Mouse (Mus musculus): Measurements from ENCODE around the gene Xylt1. TPM values are rescaled to one million over a fixed set of nuclear protein-coding genes. Genes with fewer than 3 reads are reported as not detected.

Gene Xylt1
- total RNA-seq, 2 experiments from 2014 or later, result 4.8 to 6.5 TPM

DNA sequence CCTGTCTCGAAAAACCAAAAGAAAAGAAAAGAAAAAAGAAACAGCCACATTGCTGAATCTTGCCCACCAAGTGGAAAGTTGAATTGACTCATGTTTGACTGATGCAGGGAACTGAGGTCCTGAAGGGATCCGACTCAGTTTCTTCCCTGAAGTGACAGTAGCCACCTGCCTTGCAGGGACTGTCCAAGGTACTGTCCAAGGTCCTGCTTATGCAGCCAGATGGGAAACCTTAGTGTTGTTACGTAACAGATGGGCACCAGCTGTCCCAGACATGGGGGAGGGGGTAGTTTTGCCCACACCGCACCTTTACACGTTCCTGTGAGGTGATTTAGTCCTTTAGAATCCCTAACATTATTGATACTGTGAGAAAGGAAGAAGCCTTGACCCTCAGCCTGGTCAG, 235.5 kb downstream of the Xylt1 start:
- DNase-seq, result peak; percentile 25

DNA sequence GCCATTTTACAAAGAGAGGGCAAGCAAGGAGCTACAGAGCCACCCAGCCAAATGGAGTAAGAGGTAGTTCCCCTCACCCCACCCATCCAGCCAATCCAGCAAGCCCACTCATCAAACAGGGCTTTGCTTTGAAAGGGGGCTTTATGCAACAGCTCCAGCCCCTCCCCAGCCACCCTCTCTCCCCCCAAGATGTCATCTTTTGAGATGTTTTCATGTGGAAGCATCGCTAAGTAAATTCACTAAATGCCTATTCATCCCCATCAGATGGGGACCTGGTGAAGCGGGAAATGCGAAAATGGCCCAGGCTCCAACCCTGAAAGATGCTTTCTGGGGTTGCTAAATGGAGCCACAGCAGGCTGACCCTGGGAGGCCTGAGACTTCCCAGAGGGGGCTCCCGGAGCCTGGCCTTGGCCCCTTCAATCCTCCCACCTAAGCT, 238.0 kb downstream of the Xylt1 start:
- no peak for DNase-seq

DNA sequence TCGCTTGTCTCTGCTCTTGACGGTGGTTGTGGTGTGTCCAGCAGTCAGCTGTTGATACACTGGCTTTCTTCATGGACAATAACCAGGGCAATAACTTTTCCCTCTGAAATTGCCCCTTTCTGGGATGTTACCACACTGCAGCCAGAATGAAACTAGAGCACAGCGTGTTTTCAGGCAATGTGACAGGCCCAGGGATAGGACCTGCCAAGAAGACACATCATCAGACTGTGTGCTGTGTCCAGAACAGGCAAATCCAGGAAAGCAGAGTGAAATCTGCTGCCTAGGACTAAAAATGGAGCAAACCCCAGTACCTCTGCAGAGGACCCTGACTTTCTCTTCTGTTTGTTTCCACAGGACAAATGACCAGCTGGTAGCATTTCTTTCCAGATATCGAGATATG, 240.8 kb downstream of the Xylt1 start:
- DNase-seq, result no peak

DNA sequence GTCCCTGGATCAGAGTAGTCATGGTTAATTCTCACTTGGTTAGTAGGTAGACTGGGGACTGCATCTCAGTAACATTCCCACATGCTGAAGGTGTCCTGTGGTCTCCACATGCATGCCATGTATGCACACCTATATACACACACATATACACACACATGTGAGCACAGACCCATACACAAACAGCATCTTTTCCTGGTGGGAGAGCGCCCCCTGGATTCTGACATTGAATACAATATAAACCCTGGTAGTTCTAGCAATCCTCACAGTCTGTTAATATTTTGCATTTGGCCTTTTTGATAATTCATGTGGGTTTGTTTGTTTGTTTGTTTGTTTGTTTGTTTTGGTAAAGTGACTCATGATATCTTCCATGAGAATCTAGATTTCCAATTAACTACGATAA, 242.0 kb downstream of the Xylt1 start:
- peak; percentile 71 for DNase-seq

DNA sequence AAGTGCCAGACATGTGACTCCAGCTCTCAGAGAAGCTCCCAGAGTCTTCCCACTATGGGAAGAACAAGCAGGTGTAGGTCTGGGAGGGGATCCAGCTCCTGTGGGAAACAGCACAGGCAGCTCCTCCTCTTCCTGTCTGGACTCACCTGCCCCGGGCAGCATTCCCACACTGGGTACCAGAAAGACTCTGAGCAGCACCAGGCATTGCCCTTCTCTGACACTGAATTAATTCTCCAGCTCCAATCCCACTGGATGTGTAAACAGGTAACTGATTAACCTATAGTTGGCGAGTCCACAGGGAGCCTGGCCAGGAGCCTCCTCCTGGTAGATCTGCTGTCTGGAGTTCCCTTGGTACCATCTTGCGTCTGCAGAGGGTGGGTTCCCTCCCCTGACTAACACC, 248.0 kb downstream of the Xylt1 start:
- no peak for DNase-seq

DNA sequence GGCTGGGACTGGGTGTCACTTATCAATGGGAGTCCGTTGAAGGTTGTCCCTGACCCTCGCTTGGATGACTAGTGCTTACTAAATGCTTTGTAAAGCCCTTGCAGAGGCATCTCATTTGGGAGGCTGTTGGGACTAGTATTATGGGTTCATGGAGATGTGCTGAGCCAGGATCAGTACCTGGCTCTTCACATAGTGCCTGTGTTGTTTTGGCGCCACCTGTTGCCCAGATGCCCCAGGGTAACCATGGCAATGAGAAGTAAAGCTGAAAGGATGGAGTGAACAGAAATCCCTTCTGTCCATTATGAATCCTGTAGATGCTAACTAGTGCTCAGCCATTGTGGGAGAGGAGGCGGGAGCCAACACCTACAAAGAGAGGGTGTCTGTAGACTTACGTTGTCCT, 249.9 kb downstream of the Xylt1 start:
- DNase-seq, result peak; percentile 57

DNA sequence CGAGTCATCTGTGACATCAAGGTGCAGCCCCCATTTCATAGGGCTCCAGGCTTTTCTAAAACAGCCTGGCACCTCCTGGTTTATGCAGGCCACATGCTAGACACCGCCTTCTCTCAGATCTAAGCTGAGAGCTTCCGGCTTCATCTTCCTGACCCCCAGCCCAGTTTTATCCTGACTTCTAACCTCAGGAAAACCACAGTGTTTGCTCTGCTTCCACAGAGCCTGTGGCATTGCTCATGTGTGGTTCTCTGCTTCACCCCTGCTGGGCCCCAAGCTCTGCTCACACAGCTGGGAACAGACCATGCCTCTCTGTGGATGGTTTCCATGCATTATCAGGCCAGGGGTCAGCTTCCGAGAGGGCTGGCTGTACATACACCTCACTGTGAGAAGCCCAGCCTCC, 254.8 kb downstream of the Xylt1 start:
- DNase-seq, result no peak

DNA sequence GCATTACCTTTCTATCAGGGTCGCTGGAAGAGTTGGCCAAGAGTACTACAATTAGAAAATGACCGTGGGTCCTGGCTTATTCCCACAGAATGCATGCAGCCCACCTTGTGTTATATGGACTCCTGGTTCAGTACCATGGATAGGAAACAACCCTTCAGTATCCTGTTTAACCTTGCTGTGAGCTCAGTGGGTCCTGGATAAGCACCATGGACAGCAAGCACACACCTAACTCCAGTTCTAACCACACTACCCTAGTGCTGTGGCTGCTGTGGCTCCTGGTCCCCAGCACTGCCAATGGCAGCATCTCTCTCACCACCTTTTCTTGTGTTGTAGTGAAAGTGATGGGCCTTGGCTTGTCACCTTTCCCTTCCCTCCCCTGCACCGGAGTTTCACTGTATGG, 255.9 kb downstream of the Xylt1 start:
- DNase-seq, result no peak

DNA sequence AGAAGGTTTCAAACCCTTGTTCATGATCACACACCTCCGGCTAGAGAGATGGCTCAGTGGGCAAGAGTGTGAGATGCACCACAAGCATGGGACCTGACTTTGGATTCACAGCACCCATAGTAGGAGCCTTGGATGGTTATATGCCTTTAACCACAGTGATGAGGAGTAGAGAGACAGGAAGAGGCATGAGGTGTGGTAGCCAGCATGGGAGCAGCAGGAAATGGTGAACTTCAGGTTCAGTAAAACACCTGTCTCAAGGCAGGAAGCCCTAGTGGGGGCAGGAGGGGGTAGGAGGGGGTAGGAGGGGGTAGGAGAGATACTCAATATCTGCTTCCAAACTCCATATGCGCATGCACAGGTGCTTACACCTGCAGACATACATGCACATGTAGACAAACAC, 257.2 kb downstream of the Xylt1 start:
- DNase-seq, result no peak

DNA sequence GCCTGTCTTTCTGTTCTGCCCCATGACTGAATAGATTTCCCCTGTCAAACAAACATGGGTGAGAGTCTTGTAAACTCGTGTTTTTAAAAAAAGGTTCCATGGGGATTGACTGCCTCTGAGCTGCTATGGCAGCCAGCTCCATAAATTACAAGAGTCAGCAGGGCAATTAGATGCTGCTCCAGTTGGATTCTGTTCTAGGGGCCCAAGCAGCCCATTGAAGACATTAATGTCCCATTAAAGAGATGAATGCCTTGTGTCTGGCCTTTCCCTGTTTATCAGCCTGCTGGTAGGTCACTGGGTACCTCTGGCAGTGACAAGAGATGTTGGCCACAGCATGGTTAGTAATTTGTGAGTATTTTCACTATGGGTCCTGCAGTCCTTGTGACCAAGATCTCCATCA, 271.9 kb downstream of the Xylt1 start:
- no peak for DNase-seq

DNA sequence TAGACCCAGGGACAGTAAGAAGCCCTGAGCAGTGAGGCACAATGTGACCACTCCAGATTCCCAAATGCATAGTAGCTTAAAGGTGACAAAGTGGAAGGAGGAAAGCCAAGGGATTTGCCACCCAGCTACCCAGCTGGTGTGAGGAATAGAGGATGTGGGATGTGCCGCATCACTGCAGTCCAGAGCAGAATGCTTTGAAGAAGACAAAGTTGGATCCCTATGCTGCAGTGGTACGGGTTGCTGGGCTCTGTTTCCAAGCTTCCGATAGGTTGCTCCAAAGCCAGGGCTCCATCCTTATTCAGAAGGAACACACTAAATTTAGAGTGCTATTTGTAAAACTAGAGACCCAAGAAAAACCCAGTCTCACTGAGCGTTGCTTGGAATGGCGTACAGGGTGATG, 275.0 kb downstream of the Xylt1 start:
- no peak for DNase-seq

DNA sequence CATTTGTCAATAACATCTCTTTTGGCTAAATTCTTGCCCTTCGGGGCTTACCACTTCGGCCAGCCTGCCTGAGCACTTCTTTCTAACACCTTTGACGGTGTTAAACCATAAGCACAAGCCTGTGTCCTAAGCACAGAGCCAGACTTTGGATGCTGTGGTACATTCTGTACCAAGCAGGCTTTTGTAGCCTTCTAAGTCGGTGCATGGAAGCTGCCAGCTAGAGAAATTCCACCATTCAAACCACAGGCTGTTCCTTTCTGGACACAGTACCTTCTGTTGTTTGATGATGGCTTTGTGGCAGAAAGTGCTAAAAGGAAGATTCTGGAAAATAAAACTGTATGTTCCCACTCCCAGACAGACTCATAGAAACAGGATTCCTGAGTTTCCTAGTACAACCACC, 277.4 kb downstream of the Xylt1 start:
- DNase-seq, result no peak

DNA sequence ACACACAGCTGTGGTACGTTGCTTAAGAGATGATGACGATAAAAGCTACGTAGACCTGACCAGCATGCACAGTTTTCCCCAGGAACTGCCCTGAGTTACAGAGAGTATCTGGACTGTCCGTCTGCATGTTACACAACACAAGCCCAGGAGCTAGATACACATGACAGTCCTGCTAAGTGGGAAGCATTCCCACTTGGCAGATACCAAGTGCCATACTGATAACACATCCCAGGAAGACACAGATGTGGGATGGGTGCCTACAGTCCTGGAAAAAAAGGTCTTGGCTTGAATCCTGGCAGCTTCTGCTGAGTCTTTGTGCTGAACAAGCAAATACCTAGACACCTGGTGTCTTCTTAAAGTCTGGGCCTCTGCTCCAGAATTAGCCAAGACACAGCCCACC, 278.0 kb downstream of the Xylt1 start:
- no peak for DNase-seq

DNA sequence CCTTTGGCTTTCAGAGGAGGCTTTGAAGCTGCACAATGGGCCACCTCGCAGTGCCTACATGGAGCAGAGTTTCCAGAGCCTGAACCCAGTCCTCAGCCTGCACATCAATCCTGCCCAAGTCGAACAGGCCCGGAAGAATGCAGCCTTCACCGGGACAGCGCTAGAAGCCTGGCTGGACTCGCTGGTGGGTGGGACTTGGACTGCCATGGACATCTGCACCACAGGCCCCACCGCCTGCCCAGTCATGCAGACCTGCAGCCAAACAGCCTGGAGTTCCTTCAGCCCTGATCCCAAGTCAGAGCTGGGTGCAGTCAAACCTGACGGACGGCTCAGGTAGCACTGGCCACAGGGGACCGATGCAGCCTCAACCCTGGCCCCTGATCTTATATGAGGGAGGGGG, 286.5 kb downstream of the Xylt1 start:
- no peak for DNase-seq

DNA sequence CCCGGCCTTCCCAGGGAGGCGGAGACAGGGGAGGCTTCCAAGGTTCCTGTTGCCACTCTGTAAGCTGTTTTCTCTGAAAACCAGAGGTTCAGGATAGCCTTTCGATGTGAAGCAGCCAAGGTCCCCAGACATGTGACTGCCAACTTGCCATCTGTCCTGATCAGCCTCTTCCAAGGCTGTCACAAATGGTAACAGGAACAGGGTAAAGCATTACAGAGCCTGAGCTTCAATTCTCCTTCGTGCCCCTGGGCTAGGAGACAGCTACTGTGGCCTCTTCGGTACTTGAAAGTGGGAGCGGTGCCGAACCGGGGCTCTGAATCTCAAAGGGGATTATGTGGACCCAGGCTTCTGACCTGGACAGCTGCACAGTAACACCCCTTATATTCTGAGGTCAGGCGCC, 287.4 kb downstream of the Xylt1 start:
- no peak for DNase-seq

DNA sequence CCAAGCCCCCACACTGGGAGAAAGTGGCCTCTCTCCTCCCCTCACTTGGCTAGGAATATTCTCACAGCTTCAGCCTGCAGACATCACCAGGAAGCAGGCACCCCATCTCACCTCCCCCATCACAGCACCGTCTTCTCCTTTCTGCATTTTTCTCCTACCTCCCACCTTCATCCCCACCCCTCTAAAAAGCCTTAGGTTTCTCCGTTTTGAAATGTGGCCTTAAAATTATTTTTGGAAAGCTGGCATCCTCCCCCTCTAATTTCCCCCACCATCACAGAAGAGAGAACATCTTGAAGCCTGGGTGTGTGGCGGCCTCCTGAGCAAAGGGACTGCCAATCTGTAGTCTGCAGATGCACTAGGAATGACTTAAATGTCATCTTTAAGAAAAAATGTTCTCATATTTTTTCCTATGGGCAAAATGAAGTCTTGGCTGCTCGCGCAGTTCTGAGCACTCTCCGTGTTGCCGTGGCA, 291.4 kb downstream of the Xylt1 start:
- no peak for DNase-seq

DNA sequence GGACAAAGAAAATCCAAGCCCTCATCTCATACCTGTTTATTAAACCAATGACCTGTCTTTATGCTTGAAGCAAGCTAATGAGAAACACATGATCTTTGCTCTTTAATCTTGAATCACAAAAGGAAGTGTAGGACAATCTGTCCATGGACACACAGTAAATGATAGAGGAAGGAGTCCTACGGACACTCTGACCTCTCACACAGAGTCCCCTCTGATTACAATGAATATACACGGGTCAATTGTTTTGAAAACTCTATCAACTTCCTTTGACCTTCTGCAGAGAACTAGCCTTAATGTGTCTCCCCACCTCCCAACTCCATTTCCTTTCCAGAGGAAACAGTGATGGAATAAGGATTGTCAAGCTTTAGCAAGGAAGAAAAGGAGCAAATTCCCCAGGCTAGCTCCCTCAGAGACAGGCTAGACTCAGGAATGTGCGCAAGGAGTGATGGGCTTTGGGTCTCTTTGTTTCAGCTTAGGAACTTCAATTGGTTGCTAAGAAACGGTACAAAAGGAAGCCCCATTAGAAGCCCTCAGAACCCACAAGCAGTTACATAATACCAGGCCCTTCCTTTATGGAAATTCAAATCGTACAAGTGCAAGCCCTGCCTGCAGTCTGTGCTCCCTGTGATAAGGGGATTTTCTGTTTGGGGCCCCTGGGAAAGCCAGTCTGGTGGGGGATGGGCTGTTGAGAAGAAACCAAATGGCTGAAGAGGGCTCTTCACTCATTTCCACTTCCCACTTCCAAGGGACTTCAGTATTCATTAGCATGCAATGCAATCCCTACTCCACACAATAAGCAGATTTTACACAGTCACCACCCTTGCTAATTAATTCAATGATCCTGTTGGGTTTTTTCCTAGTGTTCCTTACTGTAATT, 305.6 kb downstream of the Xylt1 start:
- DNase-seq, result no peak

DNA sequence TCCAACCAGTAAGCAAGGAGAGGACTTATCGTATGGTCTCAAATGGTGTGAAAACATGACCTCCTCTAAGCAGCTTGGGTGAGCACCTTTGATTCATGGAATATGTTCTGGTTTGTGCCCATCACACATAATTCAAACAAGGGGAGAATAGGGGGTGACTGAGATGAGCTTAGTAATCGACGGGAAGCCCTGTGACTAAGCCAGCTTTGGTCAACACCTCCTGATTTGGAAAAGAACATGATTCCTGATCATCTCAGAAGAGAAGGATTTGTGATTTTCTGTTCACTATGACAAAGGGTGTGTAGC, 306.2 kb downstream of the Xylt1 start:
- DNase-seq, result no peak

DNA sequence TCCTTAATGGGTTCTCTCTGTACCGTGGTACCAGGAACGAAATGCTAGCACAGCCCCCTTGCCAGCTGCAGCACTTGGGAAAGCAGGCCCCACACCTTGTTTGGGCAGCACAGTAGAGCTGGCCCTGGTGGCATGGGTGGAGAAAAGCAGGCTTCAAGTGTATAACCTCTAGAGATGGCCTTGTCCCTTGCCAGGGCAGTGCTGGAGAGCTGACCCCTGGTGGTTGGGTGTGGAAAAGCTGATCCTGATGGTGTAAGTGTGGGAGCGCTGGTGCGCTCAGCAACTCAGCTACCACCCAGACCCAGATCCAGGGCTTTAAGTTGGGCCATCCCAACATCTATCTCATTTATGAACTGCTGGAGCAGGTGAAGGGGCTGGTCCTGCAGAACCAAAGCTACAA, 314.8 kb downstream of the Xylt1 start:
- peak; percentile 36 for DNase-seq

DNA sequence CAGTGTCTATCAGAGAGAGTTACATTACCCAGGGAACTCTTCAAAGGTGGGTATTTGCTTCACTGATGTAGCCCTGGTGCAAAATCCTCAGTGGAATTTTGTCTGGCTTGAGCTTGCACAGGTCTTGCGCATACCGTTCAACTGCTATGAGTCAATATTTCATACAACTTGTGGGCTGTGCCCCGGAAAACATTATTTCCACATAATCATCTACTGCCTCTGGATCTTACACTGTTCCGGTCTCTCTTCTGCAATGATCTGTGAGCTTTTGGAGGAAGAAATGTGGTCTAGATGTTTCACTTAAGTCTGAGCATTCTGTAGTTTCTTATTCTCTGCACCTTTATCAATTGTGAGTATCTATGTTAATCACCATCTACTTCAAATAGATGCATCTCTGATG, 316.9 kb downstream of the Xylt1 start:
- no peak for DNase-seq

DNA sequence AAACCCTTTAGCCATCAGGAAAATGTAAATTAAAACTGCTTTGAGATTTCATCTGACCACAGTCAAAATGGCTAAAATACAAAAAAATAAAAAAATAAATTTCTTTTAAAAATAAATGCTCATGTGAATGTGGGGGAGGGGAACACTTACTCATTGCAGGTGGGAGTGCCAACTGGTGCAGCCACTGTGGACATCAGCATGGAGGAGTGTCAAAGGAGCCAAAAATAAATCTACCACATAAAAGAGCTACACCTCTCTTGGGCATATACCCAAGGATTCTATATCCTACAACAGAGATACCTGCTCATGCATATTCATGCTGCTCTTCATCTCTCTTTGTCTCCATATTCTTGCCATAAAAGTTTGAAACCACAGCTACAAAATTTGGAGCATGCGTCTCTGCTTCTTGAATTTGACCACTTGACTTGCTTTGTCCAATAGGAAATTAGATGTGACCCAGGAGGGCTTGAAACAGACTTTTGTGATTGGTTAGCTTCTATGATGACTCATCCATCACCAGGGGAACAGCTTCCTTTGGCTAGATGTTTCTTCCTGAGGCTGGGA, 317.9 kb downstream of the Xylt1 start:
- DNase-seq, result no peak

DNA sequence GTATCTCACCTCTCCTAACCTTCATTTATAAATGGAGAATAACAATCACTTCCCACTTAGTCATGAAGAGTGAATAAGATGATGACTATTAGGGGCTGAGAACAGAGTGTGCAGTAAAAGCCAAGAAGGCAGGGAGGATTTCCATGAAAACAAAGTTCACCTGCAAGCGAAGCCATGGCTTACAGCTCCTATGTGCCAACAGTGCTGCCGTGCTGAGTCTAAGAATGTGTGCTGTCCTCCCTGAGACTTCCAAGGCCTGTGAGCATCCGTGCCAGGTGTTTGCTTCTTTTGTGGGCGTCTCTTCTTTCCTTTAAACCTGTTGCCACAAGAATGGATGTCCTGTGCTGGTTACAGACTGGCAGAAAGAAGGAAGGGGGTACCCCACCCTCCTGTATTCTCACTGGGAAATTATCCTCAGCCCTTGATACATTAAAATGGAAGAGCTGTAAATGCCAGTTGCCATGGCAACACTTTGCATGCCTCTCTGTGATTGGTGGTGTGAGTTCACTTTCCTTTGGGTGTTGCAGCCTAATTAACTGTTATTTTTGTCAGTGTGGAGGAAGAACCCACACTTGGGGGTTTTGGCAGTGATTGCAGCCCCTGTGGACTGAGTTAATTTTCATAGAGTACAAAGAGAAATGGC, 318.7 kb downstream of the Xylt1 start:
- no peak for DNase-seq

DNA sequence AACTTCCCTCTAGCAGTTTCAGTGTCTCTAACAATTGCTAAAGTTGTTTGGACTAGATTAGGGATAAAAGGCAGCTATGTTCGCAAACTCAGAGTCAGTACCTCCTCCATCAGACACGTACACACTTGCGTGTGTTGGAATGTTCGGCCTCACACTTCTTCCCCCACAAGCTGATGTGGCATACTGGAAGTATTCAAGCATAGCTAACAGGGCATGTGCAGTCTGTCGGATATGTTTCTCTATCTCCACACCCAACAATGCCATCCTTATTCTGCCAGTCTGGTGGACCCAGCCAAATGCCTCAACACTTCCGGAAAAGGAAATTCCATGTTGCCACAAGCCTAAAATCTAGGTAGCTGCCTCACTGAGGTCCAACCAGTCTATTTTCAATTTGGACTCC, 319.3 kb downstream of the Xylt1 start:
- DNase-seq, result no peak

Measured in adrenal gland, postnatal 10 days (tissue).